Mouse (Mus musculus) right cerebral cortex, postnatal 10 days (tissue): ENCODE measurements around the gene Kif4.

Experiments used
- DNase-seq, 2 experiments: peaks; one replicate each; pipeline ENCODE4 v3.0.0; 2021; ENCODE audit warnings: low spot score in 2 of 2

Gene Kif4

DNA sequence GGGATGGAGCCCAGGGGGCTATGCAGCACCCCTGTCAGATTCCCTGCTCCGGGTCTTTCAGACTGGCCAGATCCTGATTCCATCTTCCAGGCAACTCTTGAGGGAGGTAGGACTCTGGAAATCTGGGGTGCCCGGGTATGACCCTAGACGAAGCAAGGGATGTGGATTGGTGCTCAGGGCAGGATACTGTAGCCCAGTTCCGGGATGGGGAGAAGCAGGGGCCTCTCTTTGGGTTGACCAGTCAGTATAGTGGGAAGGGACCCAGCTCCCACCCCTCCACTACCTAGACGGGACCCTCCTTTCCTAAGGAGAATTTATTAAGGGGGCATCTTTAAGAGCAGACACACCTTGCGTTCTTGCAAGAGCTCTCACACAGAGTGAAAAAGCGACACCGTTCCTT is 104.7 kb downstream of the Kif4 start:
- DNase-seq: no peak

DNA sequence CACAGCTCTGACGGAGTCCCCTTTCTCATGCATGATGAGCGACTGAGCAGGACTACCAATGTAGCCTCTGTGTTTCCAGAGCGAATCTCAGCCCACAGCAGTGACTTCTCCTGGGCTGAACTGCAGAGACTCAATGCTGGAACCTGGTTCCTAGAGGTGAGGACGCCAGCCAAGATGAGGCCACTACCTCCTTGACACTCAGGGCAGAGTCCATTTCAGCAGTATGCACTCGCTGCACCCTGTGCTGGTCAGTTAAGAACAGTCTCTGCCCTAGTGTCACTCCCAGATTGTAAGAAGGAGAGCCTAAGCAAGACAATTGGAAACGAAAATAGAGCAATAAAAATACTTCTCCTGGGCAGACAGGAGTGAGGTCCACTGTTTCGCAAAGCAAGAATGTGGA is 108.8 kb downstream of the Kif4 start:
- DNase-seq: no peak

DNA sequence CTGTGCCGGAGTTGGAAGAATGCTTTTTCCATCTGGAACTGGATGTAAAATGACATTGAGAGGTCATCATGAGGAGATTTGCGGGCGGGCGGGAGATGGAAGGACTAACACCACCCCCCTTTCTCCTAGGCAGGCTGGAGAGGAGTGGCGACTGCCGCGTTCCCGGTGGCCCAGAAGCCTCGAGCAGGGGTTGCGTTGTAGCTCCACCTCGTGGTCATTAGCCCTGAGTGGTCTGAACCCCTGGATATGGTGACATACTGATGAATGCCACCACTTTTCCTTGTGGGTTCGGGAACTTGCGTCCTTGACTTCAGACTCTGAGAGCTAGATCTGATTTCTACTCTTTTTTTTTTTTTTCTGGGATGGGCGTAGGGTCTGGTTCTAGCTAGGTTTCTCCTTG is 113.4 kb downstream of the Kif4 start:
- DNase-seq: peak; percentile 70 to 81

DNA sequence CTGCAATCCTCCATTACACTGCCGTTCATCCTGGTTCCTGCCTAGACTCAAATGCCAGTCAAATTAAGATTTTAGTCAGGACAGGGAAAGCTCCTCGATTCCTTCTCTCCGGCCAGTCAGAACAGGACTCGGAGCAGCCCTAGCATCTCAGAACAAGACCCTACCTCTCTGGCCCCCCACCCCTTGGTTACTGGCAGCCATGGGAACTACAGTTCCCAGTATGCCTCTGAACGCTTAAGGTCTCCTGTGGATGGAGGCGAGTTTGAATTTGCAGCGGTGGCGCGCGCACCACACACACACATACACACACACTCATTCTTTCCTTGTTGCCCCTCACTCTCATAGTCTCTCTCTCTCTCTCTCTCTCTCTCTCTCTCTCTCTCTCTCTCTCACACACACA is 113.9 kb downstream of the Kif4 start:
- peak; percentile 42 to 53 for DNase-seq

DNA sequence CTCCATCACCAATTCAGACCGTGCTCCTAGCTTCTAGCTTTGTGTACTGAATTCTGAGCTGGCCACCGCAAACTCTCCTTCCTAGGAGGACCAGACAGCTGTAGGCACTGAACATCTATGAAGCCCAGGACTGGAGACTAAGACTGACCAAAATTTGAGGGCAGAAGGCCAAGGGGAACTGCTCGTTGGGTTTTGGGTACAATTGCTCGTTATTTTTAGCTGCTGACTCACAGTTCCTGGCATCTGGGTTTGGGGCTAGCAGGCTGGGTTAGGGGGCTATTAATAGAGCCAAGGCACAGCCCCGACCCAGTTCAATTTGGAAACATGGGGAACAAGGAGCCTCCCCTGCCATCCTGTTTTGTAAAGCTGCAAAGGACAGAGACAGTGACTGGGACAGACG is 115.2 kb downstream of the Kif4 start:
- peak; percentile 33 to 43 for DNase-seq

DNA sequence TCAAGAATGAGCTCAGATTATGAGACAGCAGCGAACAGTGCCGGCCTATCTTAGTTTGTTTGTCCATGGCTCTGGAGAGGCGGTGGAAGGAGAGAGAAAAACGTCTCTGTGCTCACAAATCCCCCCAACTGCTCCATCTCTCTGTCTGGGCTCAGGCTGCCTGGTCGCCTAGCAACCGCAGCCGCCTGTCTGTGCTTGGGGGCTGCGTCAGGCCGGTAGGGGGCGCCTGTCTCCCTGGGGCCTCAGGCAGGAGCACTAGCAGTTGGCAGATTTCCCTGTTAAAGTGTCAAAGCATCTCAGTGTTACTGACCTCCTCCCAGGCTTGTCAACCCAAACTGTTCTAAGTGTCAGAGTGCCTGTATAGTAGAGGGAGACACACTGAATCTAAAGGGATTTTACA is 116.4 kb downstream of the Kif4 start:
- peak; percentile 87 to 89 for DNase-seq

DNA sequence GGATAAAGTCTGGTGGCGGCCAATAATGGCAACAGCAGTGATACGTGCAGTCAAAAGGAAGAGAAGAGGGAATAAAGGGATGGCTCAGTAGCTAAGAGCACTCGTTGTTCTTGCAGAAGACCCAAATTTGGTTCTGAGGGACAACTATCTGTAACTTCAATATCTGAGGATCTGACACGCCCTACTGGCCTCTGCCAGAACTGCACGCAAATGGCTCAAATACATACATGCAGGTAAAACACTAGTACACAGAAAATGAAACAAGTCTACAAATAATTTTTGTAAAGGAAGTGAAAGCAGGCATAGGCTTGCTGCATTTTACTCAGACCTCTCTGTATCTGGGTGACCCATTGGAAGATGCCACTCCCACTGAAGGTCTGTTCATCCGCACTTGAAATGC is 140.3 kb downstream of the Kif4 start:
- no peak for DNase-seq

DNA sequence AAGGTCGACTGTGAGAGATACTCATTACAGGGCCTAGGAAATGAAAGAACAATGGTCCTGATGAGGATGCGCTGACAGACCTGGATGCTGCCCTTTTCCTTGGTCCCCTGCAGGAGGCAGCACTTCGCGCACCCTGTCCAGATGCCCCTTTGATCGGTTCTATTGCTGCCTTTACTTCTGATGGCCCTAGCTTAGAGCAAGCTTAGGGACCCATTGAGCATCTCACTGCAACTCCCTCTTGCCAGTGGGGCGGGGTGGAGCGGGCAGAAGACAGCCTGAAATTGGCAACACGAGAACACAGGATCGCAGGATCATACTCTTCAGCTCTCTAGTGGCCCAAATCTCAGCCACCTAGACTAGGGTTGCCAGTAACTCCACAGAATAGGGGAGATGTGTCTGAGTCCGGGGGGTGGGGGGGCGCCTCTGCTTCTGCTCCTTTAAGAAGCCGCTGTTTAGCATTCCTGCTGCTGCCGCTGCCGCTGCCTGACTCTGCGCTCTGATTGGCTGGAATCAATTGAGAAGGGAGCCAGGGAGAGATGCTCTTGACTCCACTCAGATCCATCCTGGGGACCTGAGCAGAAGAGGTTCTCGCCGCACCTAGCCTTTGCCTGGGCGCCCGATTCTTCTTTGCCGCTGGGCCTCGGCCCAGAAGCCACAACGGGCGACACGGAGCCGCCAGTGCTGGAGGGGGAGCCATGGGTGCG is 141.8 kb downstream of the Kif4 start, which contains the start of gene Dlg3:
TSS of gene Dlg3 (plus strand) at position 542 of the 704 bp plus-strand sequence.
- peak; percentile 85 to 88 for DNase-seq

DNA sequence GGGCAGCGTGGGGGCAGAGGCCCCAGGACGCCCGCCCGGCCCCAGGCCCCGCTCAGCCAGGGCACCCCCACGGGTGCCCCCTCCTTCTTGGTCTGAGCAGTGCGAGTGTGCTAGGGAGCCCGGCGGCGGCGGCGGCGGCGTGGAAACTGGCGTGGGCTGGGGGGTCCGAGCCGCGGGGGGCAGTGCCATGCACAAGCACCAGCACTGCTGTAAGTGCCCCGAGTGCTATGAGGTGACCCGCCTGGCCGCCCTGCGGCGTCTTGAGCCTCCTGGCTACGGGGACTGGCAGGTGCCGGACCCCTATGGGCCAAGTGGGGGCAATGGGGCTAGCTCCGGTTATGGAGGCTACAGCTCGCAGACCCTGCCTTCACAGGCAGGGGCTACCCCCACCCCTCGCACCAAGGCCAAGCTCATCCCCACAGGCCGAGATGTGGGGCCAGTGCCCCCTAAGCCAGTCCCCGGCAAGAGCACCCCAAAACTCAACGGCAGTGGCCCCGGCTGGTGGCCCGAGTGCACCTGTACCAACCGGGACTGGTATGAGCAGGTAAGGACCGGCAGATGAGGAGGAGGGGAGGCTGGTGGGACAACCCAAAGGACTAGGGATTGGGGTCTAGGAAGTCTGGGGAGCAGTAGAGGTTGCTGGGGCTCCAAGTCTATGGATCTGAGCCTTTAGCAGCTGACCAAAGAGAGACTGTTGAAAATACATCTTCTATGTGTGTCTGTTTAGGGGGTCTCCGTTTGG is 142.5 kb downstream of the Kif4 start:
- peak in 1 of 2 experiments; percentile 32 for DNase-seq

DNA sequence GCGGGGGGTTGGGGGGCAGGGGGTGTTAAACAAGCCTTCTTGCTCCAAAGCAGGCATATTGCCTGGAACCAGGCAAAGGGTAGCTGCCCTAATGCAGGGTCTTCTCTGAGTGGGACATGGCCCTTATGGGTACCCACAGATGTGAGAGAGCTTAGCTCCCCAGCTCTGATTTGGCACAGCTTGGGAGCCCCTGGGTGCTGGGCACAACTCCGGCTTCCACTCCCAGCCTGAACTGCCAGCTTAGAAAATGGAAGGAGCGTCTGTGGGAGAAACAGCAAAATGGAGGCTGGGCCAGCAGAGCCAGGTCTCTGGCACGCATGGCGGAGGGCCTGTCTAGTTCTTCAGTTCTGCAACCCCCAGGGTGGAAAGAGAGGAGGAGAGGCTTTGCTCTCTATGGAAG is 143.7 kb downstream of the Kif4 start:
- DNase-seq: peak in 1 of 2 experiments; percentile 33

DNA sequence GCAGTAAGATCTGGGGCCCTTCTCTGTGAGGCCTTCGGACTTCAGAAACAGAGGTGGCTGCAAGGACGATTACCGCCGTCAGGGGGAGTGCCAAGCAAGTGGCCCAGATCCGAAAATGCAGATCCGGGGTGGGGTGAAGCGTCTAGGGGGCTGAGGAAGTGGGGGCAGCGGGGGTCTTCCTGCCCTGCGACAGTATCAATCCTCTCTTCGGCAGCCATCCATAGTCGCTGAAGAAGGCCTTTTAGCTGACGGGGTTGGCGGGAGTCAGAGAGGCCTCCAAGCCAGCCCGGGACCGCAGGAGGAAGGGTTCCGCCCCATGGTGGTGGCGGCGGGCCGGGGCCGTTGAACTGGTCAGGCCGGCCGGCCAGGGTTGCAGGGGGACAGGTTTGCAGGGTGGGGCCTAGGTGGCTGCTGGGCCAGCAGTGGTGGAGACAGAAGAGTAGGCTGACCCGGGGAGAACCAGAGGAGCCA is 148.8 kb downstream of the Kif4 start:
- peak in 1 of 2 experiments; percentile 53 for DNase-seq

DNA sequence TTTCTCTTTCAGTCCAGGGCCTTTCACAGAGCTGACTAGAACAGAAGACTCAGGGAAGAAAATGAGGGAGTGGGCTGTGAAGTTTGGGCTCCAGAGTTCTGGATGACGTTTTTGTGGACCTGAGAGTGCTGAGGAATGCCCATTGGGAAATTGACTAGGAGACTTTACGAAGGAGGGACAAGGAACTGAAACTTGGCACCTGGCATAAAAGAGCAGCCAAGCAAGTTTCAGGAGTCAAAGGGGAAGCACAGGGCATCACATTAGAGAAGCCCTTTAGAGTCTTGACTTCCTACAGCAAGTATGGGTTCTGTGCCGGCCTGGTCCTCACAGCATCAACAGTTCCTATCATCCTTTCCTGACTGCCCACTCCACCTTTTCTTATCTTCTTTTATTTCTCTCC is 149.9 kb downstream of the Kif4 start:
- DNase-seq: no peak

DNA sequence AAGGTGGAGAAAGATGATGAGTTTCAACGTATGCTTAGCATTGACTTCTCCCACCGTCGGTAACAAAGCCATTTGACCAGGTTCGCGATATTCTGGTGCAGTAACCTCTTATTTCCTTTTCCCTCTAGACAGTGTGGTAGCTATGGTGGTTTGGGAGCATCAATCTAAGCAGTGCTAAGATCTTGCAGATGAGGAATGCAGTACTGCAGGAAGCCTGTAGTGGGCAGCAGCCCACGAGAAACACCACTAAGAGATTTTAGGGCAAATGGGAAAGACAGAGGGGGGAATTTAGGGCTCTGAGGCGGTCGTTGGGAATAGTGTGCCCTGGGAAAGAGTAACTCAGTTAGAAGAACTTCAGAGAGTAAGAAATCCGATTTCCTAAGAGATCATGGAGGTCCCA is 151.0 kb downstream of the Kif4 start:
- DNase-seq: peak; percentile 56 to 67
